Mouse (Mus musculus): ENCODE data around the gene Heatr5b.
A peak's percentile ranks its signal among the peaks of the same experiment; 100 is the strongest.

DNA sequence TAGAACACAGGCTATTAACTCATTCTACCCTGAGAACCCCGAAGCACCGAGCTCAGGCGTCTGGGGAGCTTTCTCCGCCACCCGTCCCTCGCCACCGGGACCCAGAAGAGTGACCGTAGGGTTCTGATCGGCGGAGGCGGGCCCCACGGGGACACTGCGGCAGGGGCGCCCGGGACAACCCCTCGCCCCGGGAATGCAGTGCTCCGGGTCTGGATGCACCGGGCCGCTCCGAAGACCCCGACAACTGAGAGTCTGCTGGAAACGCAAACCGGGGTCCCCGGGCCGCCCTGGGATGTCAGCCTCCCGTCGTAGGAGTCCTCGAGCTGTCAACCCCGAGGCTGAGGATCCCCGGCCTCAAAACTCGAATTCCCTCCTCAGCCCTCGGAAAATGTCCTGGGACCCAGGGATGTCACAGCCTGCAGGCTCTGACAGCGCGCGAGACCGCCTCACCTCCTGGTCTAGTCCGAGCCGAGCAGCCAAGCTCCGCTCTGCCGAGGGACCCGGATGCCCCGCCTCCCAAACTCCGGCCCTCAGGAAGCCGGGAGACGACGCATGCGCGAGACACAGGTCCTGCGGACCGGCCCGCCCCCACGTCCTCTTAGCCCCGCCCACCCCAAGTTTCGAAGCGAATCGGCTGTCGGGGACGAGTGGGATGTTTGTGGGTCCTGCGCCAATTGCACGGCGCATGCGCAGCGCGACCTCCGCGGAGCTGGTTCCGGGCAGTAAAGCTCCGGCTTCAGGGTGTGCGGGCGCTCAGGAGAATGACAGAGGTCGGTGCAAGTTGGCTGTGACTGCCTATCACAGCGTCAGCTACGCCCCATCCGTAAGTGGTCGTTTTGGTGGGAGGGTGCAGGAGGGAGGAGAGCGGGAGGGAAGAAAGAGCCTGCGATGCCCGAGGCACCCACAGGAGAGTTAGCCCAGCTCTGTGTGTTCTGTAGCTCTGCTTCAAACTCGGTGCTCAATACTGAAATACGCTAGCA is at the start of gene Heatr5b, which contains the start of gene Gpatch11:
- TF ChIP-seq CTCF (IDR thresholded peaks at IDR 0.05; ENCODE audit: borderline replicate concordance, control insufficient read depth, extremely low read depth, insufficient read depth, low read length, poor library complexity): peak; percentile 18; the same call in 1 of the 2 replicates
- peak; percentile 90 for TF ChIP-seq POLR2A (IDR thresholded peaks at IDR 0.05; ENCODE audit: control insufficient read depth, extremely low read depth, insufficient read depth, low read length, poor library complexity)

All from thymus, adult 2 months (tissue).